Mouse (Mus musculus) induced T-regulatory cell, adult 2 months (primary cell): ENCODE measurements at regions not wholly inside any gene's neighbourhood (a gene's known extent, or its start where the extent isn't known, plus 50 kb on each side); places are given as distances from the start of the nearest gene placed in this dataset.

Source experiments
- DNase-seq: peaks from one replicate; pipeline ENCODE4 v3.0.0-alpha.2; 2012; ENCODE audit warnings: low read depth

DNA sequence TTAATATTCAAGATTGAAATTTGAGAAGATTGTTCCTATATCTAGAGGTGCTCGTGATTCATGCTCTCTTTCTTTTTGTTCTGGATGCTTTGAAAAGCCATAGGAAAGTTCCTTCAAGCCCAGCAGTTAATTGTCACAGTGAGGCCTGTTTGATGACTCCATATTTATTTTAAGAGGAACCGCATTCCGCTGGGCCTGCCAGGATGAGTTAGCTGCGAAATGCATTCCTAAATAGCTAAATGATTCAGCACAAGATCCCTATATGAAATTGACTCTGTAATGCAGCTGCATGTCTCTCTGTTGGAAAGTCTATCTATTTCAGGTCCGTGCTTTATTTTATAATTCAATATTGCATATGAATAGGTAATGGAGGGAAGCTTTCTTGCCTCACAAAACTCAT, 511.9 kb upstream of the Adgra3 start:
- no peak for DNase-seq

DNA sequence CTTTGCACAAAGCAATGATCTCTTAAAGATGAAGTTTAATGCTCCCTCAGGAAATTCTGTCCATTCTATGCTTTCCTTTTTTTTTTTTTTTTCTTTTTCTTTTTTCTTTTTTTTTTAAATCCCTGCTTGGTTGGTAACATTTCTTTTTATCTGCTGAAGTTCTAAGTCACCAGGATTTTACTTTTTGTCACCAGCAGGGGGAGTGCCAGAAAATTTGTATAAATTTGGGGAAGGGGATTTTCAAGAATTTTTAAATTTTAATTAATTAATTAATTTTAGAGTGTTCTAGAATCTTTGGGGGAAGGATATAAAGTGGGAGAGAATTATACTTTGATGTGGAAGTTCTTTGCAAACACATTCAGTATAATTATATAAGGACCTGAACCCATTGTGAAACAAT, 492.3 kb upstream of the Adgra3 start:
- no peak for DNase-seq

GRCm38 (mm10) chr5:50512539-50512938, 453.7 kb upstream of the Adgra3 start:
- DNase-seq: no peak

DNA sequence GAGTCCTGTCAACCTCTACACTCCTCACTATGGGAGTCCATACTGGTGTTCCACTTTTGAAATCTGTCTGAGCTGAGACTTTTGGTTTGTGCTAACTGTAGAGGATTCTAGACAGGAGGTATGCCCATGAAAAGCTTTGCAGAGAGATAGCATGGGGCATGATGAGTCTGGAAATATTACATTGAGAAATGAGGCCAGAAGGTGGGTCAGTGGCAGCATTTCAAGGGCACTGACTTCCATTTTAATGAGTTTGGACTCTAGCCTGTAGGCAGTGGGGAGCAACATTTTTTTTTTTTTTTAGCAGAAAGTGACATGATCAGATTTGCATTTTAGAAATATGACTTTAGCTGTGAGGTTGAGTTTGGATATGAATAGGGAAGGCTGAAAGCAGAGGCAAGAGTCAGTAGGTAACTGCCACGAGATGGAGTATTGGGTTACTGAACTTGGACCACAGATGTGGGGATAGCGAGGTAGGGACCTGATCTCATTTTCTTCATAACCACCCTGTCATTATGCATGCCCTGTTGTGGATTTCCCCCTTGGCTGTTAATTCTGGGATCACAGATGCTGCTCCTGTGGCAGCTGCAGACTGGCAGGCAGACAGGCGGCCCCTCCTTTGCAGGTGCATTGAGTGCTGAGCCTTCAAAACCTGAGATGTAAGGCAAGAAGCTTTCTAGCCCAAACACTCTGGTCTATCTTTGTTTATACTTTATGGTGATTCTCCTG, 451.1 kb upstream of the Adgra3 start:
- no peak for DNase-seq

DNA sequence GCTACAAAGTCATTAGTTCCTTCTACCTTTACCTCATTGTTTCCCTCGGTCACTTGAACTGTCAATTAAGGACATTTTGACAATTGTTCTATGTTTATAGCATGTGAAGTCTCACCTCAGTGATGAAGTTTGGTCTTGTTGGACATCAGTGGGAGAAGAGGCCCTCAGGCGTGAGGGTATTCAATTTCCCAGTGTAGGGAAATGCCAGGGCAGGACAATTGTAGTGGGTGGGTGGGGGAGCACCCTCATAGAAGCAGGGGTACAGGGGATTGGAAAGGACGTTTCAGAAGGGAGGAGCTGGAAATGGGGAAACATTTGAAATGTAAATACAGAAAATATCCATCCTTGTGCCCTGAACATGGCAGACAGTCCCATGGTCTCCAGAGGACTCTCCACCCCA, 431.4 kb upstream of the Adgra3 start:
- no peak for DNase-seq

DNA sequence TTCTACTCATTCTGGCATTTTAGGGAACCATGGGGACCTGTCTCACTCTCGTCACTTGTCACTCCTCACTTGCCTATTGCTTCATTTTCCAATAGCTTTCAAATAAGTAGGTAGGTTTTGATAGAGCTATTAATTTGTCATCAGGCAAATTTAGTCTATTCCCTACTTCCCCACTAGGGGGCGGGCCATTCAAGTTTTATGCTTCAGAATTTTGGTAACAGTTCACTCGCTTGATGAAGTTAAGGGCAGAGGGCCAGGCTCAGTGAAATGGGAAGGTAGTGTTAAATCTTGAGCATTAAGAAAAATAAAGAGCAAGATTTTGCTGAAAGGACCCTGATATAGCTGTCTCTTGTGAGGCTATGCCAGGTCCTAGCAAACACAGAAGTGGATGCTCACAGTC, 418.2 kb upstream of the Adgra3 start:
- DNase-seq: peak; percentile 6

DNA sequence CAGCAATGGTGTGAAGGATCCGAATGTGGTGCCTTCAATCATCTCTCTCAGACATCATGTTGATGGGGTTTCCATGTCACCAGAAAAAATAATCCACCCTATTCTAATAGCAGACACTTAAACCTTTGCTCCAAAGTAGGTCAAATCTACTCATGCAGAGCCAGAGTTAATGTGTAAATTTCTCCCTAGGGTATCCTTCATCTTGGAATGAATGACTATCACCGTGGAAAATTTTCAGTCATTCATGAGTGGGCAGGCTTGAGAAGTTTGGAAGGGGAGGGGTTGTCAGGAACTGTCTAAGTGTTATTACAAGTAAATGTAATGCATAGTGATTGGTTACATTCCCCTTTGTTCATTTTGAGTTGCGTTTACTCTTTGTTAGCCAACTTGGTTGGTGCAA, 402.7 kb upstream of the Adgra3 start:
- DNase-seq: no peak

- DNase-seq: no peak
These were observed 398.8 kb upstream of the Adgra3 start for GRCm38 (mm10) chr5:50457621-50458020.

DNA sequence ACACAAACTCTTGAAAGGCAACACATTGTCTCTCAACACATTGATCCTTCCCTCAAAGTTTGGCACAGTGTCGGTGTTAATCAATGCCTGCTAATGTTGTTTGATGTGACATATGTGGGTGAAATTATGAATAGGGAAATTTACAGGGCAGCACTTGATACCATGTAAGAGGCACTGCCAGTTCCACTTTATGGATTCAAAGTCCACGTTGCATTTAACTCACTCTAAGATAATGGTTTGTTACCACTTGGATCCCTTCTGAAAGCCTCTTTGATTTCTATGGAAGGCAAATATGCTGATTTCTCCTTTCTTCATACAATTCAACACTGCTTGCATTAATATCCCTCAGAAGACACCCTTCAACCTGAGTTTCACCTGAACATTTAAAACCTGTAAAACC, 395.6 kb upstream of the Adgra3 start:
- no peak for DNase-seq

- no peak for DNase-seq
These were observed 348.1 kb upstream of the Adgra3 start for GRCm38 (mm10) chr5:50406923-50407322.

- DNase-seq: no peak
These were observed 347.7 kb upstream of the Adgra3 start for GRCm38 (mm10) chr5:50406520-50406919.
